Mouse (Mus musculus) cortical plate, adult 2 months (tissue): ENCODE data around the gene Pard6a.

Source experiments
- CTCF ChIP-seq: fragments of 200-500 bp; IDR thresholded peaks from 2 replicates; pipeline ENCODE4 v1.5.1; 2011; ENCODE audit warnings: mild to moderate bottlenecking, control low read depth, low read length; ENCODE audit not compliant: insufficient read depth; ENCODE audit errors: extremely low read depth
- POLR2A ChIP-seq: fragments of 200-500 bp; IDR thresholded peaks from 2 replicates; pipeline ENCODE4 v1.6.1; 2011; ENCODE audit warnings: mild to moderate bottlenecking, low read length, control low read depth; ENCODE audit not compliant: insufficient read depth; ENCODE audit errors: extremely low read depth

DNA sequence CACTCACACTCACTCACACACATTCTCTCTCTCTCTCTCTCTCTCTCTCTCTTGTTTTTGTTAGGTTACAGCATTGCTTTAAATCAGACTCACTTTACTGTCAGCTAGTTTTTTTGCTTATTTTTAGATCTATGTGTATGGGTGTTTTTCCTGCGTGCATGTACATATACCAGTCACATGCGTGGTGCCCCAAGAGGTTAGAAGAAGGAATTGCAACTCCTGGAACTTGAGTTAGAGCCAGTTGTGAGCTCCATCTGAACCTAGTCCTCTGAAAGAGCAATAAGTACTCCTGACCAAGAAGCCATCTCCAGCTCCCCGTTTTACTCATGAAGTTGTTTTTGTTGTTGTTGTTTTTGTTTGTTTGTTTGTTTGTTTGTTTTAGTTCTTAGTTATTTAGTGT lies 39.8 kb upstream of the Pard6a start:
- peak; percentile 38 for TF ChIP-seq CTCF
- no peak for TF ChIP-seq POLR2A
